Mouse (Mus musculus): ENCODE data around the gene Poldip2. TPM values are rescaled to one million over a fixed set of nuclear protein-coding genes. Genes with fewer than 3 reads are reported as not detected.
"Not testable (repeated sequence)": the region's sequence is repeated elsewhere in the genome, so short reads cannot be mapped to it uniquely, and the experiment has no call there.

The Poldip2 gene
- polyA plus RNA-seq, 1 experiment from 2014 or later, result 189 TPM

GRCm38 (mm10) chr11:78531515-78531914 lies 19.5 kb downstream of the Poldip2 start:
- not testable (repeated sequence) for H3K4me2 ChIP-seq (ENCODE audit: low read length); H3K9me3 ChIP-seq (ENCODE audit: control insufficient read depth, low read length); ATAC-seq; H3K27me3 ChIP-seq (replicated peaks; ENCODE audit: control insufficient read depth, insufficient read depth, low read length); H3K9ac ChIP-seq (ENCODE audit: low read depth, low read length); H3K27ac ChIP-seq (ENCODE audit: low read depth, low read length); H3K4me3 ChIP-seq (ENCODE audit: low read length)
- peaks cover 29% of the 10 kb centered on the region for H3K36me3 ChIP-seq (ENCODE audit: control insufficient read depth, insufficient read depth, low read length)
- 93% methylated on average over 10 of the region's 10 CpGs for WGBS
- peaks cover 15% of the 10 kb centered on the region for H3K4me1 ChIP-seq (ENCODE audit: control insufficient read depth, insufficient read depth, low read depth, low read length)

- Histone ChIP-seq H3K9ac (ENCODE audit: low read depth, low read length) (no peak overlapping the region), H3K27me3 (replicated peaks; ENCODE audit: control insufficient read depth, insufficient read depth, low read length) (no peaks in the 10 kb centered on the region), H3K4me2 (ENCODE audit: low read length) (peak overlapping the region; percentile 67), H3K4me1 (ENCODE audit: control insufficient read depth, insufficient read depth, low read depth, low read length) (peaks cover 26% of the 10 kb centered on the region), H3K27ac (ENCODE audit: low read depth, low read length) (no peak overlapping the region), H3K4me3 (ENCODE audit: low read length) (no peak overlapping the region), H3K36me3 (ENCODE audit: control insufficient read depth, insufficient read depth, low read length) (peaks cover 8% of the 10 kb centered on the region; the same call in 1 of the 2 replicates), H3K9me3 (ENCODE audit: control insufficient read depth, low read length) (no peaks in the 10 kb centered on the region)
- 90% methylated on average over 4 of the region's 4 CpGs for WGBS
- ATAC-seq, result no peak
These were observed 22.5 kb downstream of the Poldip2 start for GRCm38 (mm10) chr11:78534516-78534915.

GRCm38 (mm10) chr11:78535376-78536079 lies 23.5 kb downstream of the Poldip2 start:
- WGBS, result under 1% methylated on average over 23 of the region's 23 CpGs
- Histone ChIP-seq H3K27me3 (replicated peaks; ENCODE audit: control insufficient read depth, insufficient read depth, low read length) (no peaks in the 10 kb centered on the region), H3K4me3 (ENCODE audit: low read length) (peak overlapping the region; percentile 59), H3K4me2 (ENCODE audit: low read length) (peak overlapping the region; percentile 67), H3K9me3 (ENCODE audit: control insufficient read depth, low read length) (no peaks in the 10 kb centered on the region), H3K9ac (ENCODE audit: low read depth, low read length) (peak overlapping the region; percentile 81), H3K36me3 (ENCODE audit: control insufficient read depth, insufficient read depth, low read length) (peaks cover 3% of the 10 kb centered on the region), H3K27ac (ENCODE audit: low read depth, low read length) (peak overlapping the region; percentile 89), H3K4me1 (ENCODE audit: control insufficient read depth, insufficient read depth, low read depth, low read length) (peaks cover 26% of the 10 kb centered on the region)
- ATAC-seq, result 0 out of 2 replicates have a peak, but pooled peaks have one; percentile 1

GRCm38 (mm10) chr11:78536080-78536689 lies 24.2 kb downstream of the Poldip2 start, which contains the start of the genes Tnfaip1 and Ift20:
Gene Tnfaip1, minus strand, starts transcription at chr11:78536332.
Gene Ift20, plus strand, starts transcription at chr11:78536361.
- Histone ChIP-seq H3K27ac (ENCODE audit: low read depth, low read length) (peak within 1 kb of the TSS; percentile 89), H3K4me3 (ENCODE audit: low read length) (peak within 1 kb of the TSS; percentile 59), H3K27me3 (replicated peaks; ENCODE audit: control insufficient read depth, insufficient read depth, low read length) (no peaks in the 10 kb centered on the region), H3K4me1 (ENCODE audit: control insufficient read depth, insufficient read depth, low read depth, low read length) (peaks cover 26% of the 10 kb centered on the region), H3K36me3 (ENCODE audit: control insufficient read depth, insufficient read depth, low read length) (peaks cover 8% of the 10 kb centered on the region), H3K9ac (ENCODE audit: low read depth, low read length) (peak within 1 kb of the TSS; percentile 81), H3K4me2 (ENCODE audit: low read length) (peak within 1 kb of the TSS; percentile 86), H3K9me3 (ENCODE audit: control insufficient read depth, low read length) (no peaks in the 10 kb centered on the region)
- under 1% methylated on average over 52 of the region's 52 CpGs for WGBS
- peak; percentile 98 for ATAC-seq

- no peaks in the 10 kb centered on the region for H3K9me3 ChIP-seq (ENCODE audit: control insufficient read depth, low read length)
These were observed 24.7 kb downstream of the Poldip2 start for GRCm38 (mm10) chr11:78536690-78537084.

GRCm38 (mm10) chr11:78540358-78540757 lies 28.4 kb downstream of the Poldip2 start:
- H3K9me3 ChIP-seq (ENCODE audit: control insufficient read depth, low read length), result no peaks in the 10 kb centered on the region
- WGBS, result 92% methylated on average over 3 of the region's 3 CpGs
- no peak for ATAC-seq
- H3K4me1 ChIP-seq (ENCODE audit: control insufficient read depth, insufficient read depth, low read depth, low read length), result peaks cover 11% of the 10 kb centered on the region
- no peak overlapping the region for H3K9ac ChIP-seq (ENCODE audit: low read depth, low read length)
- no peak overlapping the region for H3K4me2 ChIP-seq (ENCODE audit: low read length)
- no peak overlapping the region for H3K4me3 ChIP-seq (ENCODE audit: low read length)
- H3K27me3 ChIP-seq (replicated peaks; ENCODE audit: control insufficient read depth, insufficient read depth, low read length), result no peaks in the 10 kb centered on the region
- peaks cover 17% of the 10 kb centered on the region for H3K36me3 ChIP-seq (ENCODE audit: control insufficient read depth, insufficient read depth, low read length)
- H3K27ac ChIP-seq (ENCODE audit: low read depth, low read length), result no peak overlapping the region

More at GRCm38 (mm10) chr11:78536690-78537084, 24.7 kb downstream of the Poldip2 start:
- H3K27me3 ChIP-seq (replicated peaks; ENCODE audit: control insufficient read depth, insufficient read depth, low read length), result no peaks in the 10 kb centered on the region
- peak overlapping the region; percentile 73 for H3K9ac ChIP-seq (ENCODE audit: low read depth, low read length)
- 2% methylated on average over 14 of the region's 14 CpGs for WGBS
- ATAC-seq, result no peak
- peaks cover 26% of the 10 kb centered on the region for H3K4me1 ChIP-seq (ENCODE audit: control insufficient read depth, insufficient read depth, low read depth, low read length)
- peak overlapping the region; percentile 86 for H3K4me2 ChIP-seq (ENCODE audit: low read length)
- peaks cover 10% of the 10 kb centered on the region for H3K36me3 ChIP-seq (ENCODE audit: control insufficient read depth, insufficient read depth, low read length)
- H3K4me3 ChIP-seq (ENCODE audit: low read length), result peak overlapping the region; percentile 59
- peak overlapping the region; percentile 75 for H3K27ac ChIP-seq (ENCODE audit: low read depth, low read length)

GRCm38 (mm10) chr11:78544449-78545111 lies 32.6 kb downstream of the Poldip2 start:
- Histone ChIP-seq H3K4me3 (ENCODE audit: low read length) (no peak overlapping the region), H3K27me3 (replicated peaks; ENCODE audit: control insufficient read depth, insufficient read depth, low read length) (no peaks in the 10 kb centered on the region), H3K9ac (ENCODE audit: low read depth, low read length) (no peak overlapping the region), H3K27ac (ENCODE audit: low read depth, low read length) (no peak overlapping the region), H3K4me1 (ENCODE audit: control insufficient read depth, insufficient read depth, low read depth, low read length) (peaks cover 9% of the 10 kb centered on the region), H3K36me3 (ENCODE audit: control insufficient read depth, insufficient read depth, low read length) (peaks cover 17% of the 10 kb centered on the region), H3K9me3 (ENCODE audit: control insufficient read depth, low read length) (no peaks in the 10 kb centered on the region), H3K4me2 (ENCODE audit: low read length) (no peak overlapping the region)
- WGBS, result 96% methylated on average over 7 of the region's 7 CpGs
- no peak for ATAC-seq

GRCm38 (mm10) chr11:78545181-78545580 lies 33.2 kb downstream of the Poldip2 start:
- H3K4me2 ChIP-seq (ENCODE audit: low read length), result no peak overlapping the region
- no peaks in the 10 kb centered on the region for H3K27me3 ChIP-seq (replicated peaks; ENCODE audit: control insufficient read depth, insufficient read depth, low read length)
- no peak overlapping the region for H3K9ac ChIP-seq (ENCODE audit: low read depth, low read length)
- H3K36me3 ChIP-seq (ENCODE audit: control insufficient read depth, insufficient read depth, low read length), result peaks cover 17% of the 10 kb centered on the region
- no peak overlapping the region for H3K4me3 ChIP-seq (ENCODE audit: low read length)
- no peak for ATAC-seq
- H3K27ac ChIP-seq (ENCODE audit: low read depth, low read length), result no peak overlapping the region
- H3K9me3 ChIP-seq (ENCODE audit: control insufficient read depth, low read length), result no peaks in the 10 kb centered on the region
- H3K4me1 ChIP-seq (ENCODE audit: control insufficient read depth, insufficient read depth, low read depth, low read length), result peaks cover 11% of the 10 kb centered on the region
- WGBS, result 80% methylated on average over 8 of the region's 8 CpGs
